ENCODE assay signal across 17 mouse cellular contexts in the genomic region with DNA sequence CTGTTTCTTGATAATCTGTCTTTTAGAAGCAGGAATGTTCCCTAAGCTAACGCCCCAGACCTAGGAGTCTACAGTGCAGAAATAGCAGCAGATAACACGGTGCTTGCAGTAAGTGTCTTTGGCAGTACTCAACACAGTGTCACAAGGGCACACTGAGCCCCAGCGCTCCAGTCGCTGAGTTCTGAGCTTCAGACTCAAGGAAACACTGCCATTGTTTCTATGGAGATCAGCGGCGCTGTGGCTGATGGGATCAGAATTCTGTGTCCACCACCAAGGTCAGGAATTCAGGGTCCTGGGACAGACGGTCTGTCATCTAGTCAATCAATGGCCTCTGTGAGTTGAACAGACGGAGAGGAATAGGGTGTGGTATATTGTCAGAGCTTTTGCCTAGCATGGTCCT. TPM values are rescaled to one million over a fixed set of nuclear protein-coding genes. Genes with fewer than 3 reads are reported as not detected.
DNase-seq lines count a peak whose midpoint lies in the region; ATAC-seq lines count a peak whose summit lies in the region.
"Had no signal": no experiment of that assay in that cellular context is flagged by ENCODE, and none has a peak within 500 bp of the region (broad histone marks: within the 10 kb centered on the region; RNA-seq: fewer than 3 reads in every experiment).

No protein-coding gene starts in this region.

- intact Hi-C loops in gastrocnemius, postnatal 14 days (cut with DNase I; ENCODE audit: low total_unique reads): no loop called here
- intact Hi-C loops in heart, postnatal 36 days (cut with DNase I): no loop called here

- ATAC-seq in heart, embryonic 12.5 days (ENCODE audit: insufficient number of reproducible peaks, low FRiP score): peak; percentile 76
- no peak for ATAC-seq in frontal cortex, adult (ENCODE audit: low TSS enrichment)
- ATAC-seq: intestine, embryonic 16.5 days; midbrain, embryonic 13.5 days had no signal

- WGBS in heart, embryonic 12.5 days: 28% methylated on average over 8 of the region's 8 CpGs

- peak overlapping the region; percentile 53 for H3K4me2 ChIP-seq in heart, embryonic 12.5 days
- H3K4me2 ChIP-seq: embryonic facial prominence, embryonic 13.5 days; hindbrain, embryonic 13.5 days; midbrain, embryonic 13.5 days had no signal

- H3K27me3 ChIP-seq in heart, embryonic 12.5 days (replicated peaks): no peaks in the 10 kb centered on the region
- H3K27me3 ChIP-seq: embryonic facial prominence, embryonic 13.5 days; hindbrain, embryonic 13.5 days; midbrain, embryonic 13.5 days had no signal

- H3K9me3 ChIP-seq in heart, embryonic 12.5 days (replicated peaks): no peaks in the 10 kb centered on the region
- H3K9me3 ChIP-seq: embryonic facial prominence, embryonic 13.5 days; hindbrain, embryonic 13.5 days; midbrain, embryonic 13.5 days had no signal

- H3K4me1 ChIP-seq in heart, embryonic 12.5 days (replicated peaks): peaks cover 27% of the 10 kb centered on the region
- H3K4me1 ChIP-seq: embryonic facial prominence, embryonic 13.5 days; hindbrain, embryonic 13.5 days; midbrain, embryonic 13.5 days had no signal

- H3K9ac ChIP-seq in heart, embryonic 12.5 days: no peak overlapping the region
- H3K9ac ChIP-seq: embryonic facial prominence, embryonic 13.5 days; hindbrain, embryonic 13.5 days; midbrain, embryonic 13.5 days had no signal

- H3K4me3 ChIP-seq in heart, embryonic 12.5 days: no peak overlapping the region; the same call in 1 of the 2 replicates
- H3K4me3 ChIP-seq: embryonic facial prominence, embryonic 13.5 days; hindbrain, embryonic 13.5 days; midbrain, embryonic 13.5 days; myocyte had no signal

- no peaks in the 10 kb centered on the region for H3K36me3 ChIP-seq in heart, embryonic 12.5 days
- H3K36me3 ChIP-seq: embryonic facial prominence, embryonic 13.5 days; hindbrain, embryonic 13.5 days; midbrain, embryonic 13.5 days had no signal

- DNase-seq in gastrocnemius, adult 18-20 months (ENCODE audit: low spot score): peak; percentile 37
- no peak for DNase-seq in gastrocnemius, postnatal 14 days
- peak; percentile 12 to 14 for DNase-seq in adrenal gland, postnatal 36 days
- DNase-seq in heart, postnatal 36 days: peak; percentile 30 to 52
- DNase-seq in thymus, postnatal 0 days (ENCODE audit: low spot score): no peak
- no peak for DNase-seq in spleen, adult 12 weeks (ENCODE audit: low spot score)
- DNase-seq: cerebellum, adult 11-12 months; kidney, postnatal 25 days; layer of hippocampus, adult 9-11 months; lung, adult 2 months had no signal

- H3K27ac ChIP-seq in heart, embryonic 12.5 days (ENCODE audit: poor library complexity, severe bottlenecking): peak overlapping the region; percentile 88
- H3K27ac ChIP-seq: embryonic facial prominence, embryonic 13.5 days; hindbrain, embryonic 13.5 days; midbrain, embryonic 13.5 days had no signal

RNA-seq across cellular contexts. Expression of a gene that starts 30.4 kb away (rescaled TPM):
- total RNA-seq in gastrocnemius, adult 18-20 months (2021): 100 to 1,000 TPM; 398 to 412 TPM
- 100 to 1,000 TPM; 388 to 401 TPM for total RNA-seq in gastrocnemius, postnatal 14 days (2021)
- total RNA-seq in adrenal gland, postnatal 36 days (2021): 100 to 1,000 TPM; 113 to 139 TPM
- 76.1 and 79.7 TPM in 2 replicates for polyA plus RNA-seq in heart, embryonic 12.5 days (2016; fragmentation: Nextera tagmentation; extraction: Ambion mirVana)
- total RNA-seq in heart, postnatal 36 days (2021): 100 to 1,000 TPM; 184 to 189 TPM
- 49.8 and 50.8 TPM in 2 replicates for polyA plus RNA-seq in thymus, postnatal 0 days (2015; fragmentation: Nextera tagmentation; extraction: Ambion mirVana)

Comparison
In these comparisons a context has a peak if more than half of its experiments do, and no peak if none do; other contexts are left out.
1. DNase-seq: peak in gastrocnemius, adult 18-20 months (single experiment), adrenal gland, postnatal 36 days (2 of 2) and heart, postnatal 36 days (2 of 2); none in gastrocnemius, postnatal 14 days (single experiment), thymus, postnatal 0 days (single experiment) and spleen, adult 12 weeks (single experiment).